Mouse (Mus musculus) heart, embryonic 11.5 days (tissue): ENCODE data around the gene Pkdrej. TPM values are rescaled to one million over a fixed set of nuclear protein-coding genes. Genes with fewer than 3 reads are reported as not detected.

Experiments
- ATAC-seq: fragments of 200-750 bp; cut with Nextera tagmentation; replicated peaks from 2 replicates; pipeline ENCODE4 v1.8.0; 2017; ENCODE audit warnings: moderate library complexity; ENCODE audit not compliant: insufficient number of reproducible peaks, low FRiP score, low TSS enrichment
- H3K27ac ChIP-seq: fragments of 300-500 bp; sonication (generic); 2 replicates; pipeline ENCODE4 v1.5.1; 2014; ENCODE audit warnings: mild to moderate bottlenecking, low read depth, low read length
- H3K27me3 ChIP-seq: fragments of 300-500 bp; sonication (generic); 2 replicates; pipeline ENCODE4 v1.6.1; 2014; ENCODE audit warnings: mild to moderate bottlenecking, low read length, mixed read lengths; ENCODE audit not compliant: control insufficient read depth, insufficient read depth
- H3K36me3 ChIP-seq: fragments of 300-500 bp; sonication (generic); 2 replicates; pipeline ENCODE4 v1.6.1; 2014; ENCODE audit warnings: mild to moderate bottlenecking, low read length, moderate library complexity, mixed read lengths; ENCODE audit not compliant: control insufficient read depth, insufficient read depth
- H3K4me1 ChIP-seq: fragments of 300-500 bp; sonication (generic); 2 replicates; pipeline ENCODE4 v1.6.1; 2014; ENCODE audit warnings: low read length; ENCODE audit not compliant: control insufficient read depth, insufficient read depth
- H3K4me2 ChIP-seq: fragments of 300-500 bp; sonication (generic); 2 replicates; pipeline ENCODE4 v1.6.1; 2014; ENCODE audit warnings: mild to moderate bottlenecking, moderate library complexity
- H3K4me3 ChIP-seq: fragments of 300-500 bp; sonication (generic); 2 replicates; pipeline ENCODE4 v1.5.1; 2014; ENCODE audit warnings: low read depth, low read length
- H3K9ac ChIP-seq: fragments of 300-500 bp; sonication (generic); 2 replicates; pipeline ENCODE4 v1.6.1; 2014; ENCODE audit warnings: mild to moderate bottlenecking, low read depth, low read length, moderate library complexity
- H3K9me3 ChIP-seq: fragments of 300-500 bp; sonication (generic); replicated peaks from 2 replicates; pipeline ENCODE4 v1.6.1; 2016; ENCODE audit warnings: low read length; ENCODE audit not compliant: control insufficient read depth
- WGBS: fragments of 180-500 bp; shearing (Covaris S2); extraction: QIAGEN DNeasy Blood & Tissue Kit; methylation state at CpG from one replicate; pipeline ENCODE4 v1.1.7; 2014; ENCODE audit not compliant: insufficient replicate concordance; 5-methylcytosine and 5-hydroxymethylcytosine counted together
- polyA plus RNA-seq: library from polyadenylated mRNA; unstranded; fragments of >200 nt; fragmentation: Nextera tagmentation; extraction: Ambion mirVana; gene quantifications from 2 replicates; pipeline ENCODE4 v1.2.1, GENCODE M21; 2014

The Pkdrej gene
- polyA plus RNA-seq, 1 experiment from 2014 or later = 0.14 TPM

- Histone ChIP-seq H3K27me3 (no peaks in the 10 kb centered on the region), H3K4me2 (no peak overlapping the region), H3K4me1 (peaks cover 6% of the 10 kb centered on the region), H3K4me3 (no peak overlapping the region), H3K9ac (no peak overlapping the region), H3K27ac (no peak overlapping the region), H3K36me3 (no peaks in the 10 kb centered on the region; the same call in 1 of the 2 replicates), H3K9me3 (no peaks in the 10 kb centered on the region)
- WGBS = 56% methylated on average over 4 of the region's 4 CpGs
- no peak for ATAC-seq
These were observed 14.6 kb downstream of the Pkdrej start for GRCm38 (mm10) chr15:85806886-85807285.

- no peaks in the 10 kb centered on the region for H3K9me3 ChIP-seq
- ATAC-seq = no peak
- H3K27me3 ChIP-seq = no peaks in the 10 kb centered on the region
- H3K9ac ChIP-seq = no peak overlapping the region
- H3K4me2 ChIP-seq = no peak overlapping the region
- H3K27ac ChIP-seq = no peak overlapping the region
- no peaks in the 10 kb centered on the region for H3K36me3 ChIP-seq
- H3K4me1 ChIP-seq = no peaks in the 10 kb centered on the region
- 72% methylated on average over 2 of the region's 2 CpGs for WGBS
- H3K4me3 ChIP-seq = no peak overlapping the region
These were observed 18.6 kb downstream of the Pkdrej start for GRCm38 (mm10) chr15:85802931-85803330.

- ATAC-seq = no peak
- 80% methylated on average over 8 of the region's 8 CpGs for whole genome bisulfite sequencing
- no peak overlapping the region for H3K27ac ChIP-seq
These were observed 22.9 kb downstream of the Pkdrej start for GRCm38 (mm10) chr15:85798676-85799075.

GRCm38 (mm10) chr15:85795516-85795915 is 26.0 kb downstream of the Pkdrej start:
- no peak for ATAC-seq
- Histone ChIP-seq H3K4me3 (no peak overlapping the region), H3K9me3 (no peaks in the 10 kb centered on the region), H3K4me1 (no peaks in the 10 kb centered on the region), H3K27ac (no peak overlapping the region), H3K4me2 (no peak overlapping the region), H3K36me3 (no peaks in the 10 kb centered on the region), H3K27me3 (no peaks in the 10 kb centered on the region; the same call in 1 of the 2 replicates), H3K9ac (no peak overlapping the region)
- WGBS = 65% methylated on average over 6 of the region's 6 CpGs

More at GRCm38 (mm10) chr15:85798676-85799075, 22.9 kb downstream of the Pkdrej start:
- Histone ChIP-seq H3K4me2 (no peak overlapping the region), H3K36me3 (no peaks in the 10 kb centered on the region), H3K9ac (no peak overlapping the region), H3K9me3 (no peaks in the 10 kb centered on the region), H3K4me1 (no peaks in the 10 kb centered on the region), H3K4me3 (no peak overlapping the region), H3K27me3 (no peaks in the 10 kb centered on the region)

GRCm38 (mm10) chr15:85792819-85793218 is 28.7 kb downstream of the Pkdrej start:
- H3K4me1 ChIP-seq = peaks cover 3% of the 10 kb centered on the region; the same call in 1 of the 2 replicates
- H3K4me3 ChIP-seq = no peak overlapping the region
- H3K9ac ChIP-seq = no peak overlapping the region
- no peak overlapping the region for H3K27ac ChIP-seq
- no peak overlapping the region for H3K4me2 ChIP-seq
- no peaks in the 10 kb centered on the region; the same call in 1 of the 2 replicates for H3K27me3 ChIP-seq
- 65% methylated on average over 1 of the region's 1 CpGs for WGBS
- H3K9me3 ChIP-seq = no peaks in the 10 kb centered on the region
- no peaks in the 10 kb centered on the region for H3K36me3 ChIP-seq
- no peak for ATAC-seq

GRCm38 (mm10) chr15:85791449-85791848 is 30.1 kb downstream of the Pkdrej start:
- H3K4me1 ChIP-seq = peaks cover 3% of the 10 kb centered on the region; the same call in 1 of the 2 replicates
- H3K27ac ChIP-seq = no peak overlapping the region
- H3K9ac ChIP-seq = no peak overlapping the region
- no peaks in the 10 kb centered on the region; the same call in 1 of the 2 replicates for H3K27me3 ChIP-seq
- WGBS = 82% methylated on average over 4 of the region's 4 CpGs
- no peak overlapping the region for H3K4me2 ChIP-seq
- no peaks in the 10 kb centered on the region for H3K36me3 ChIP-seq
- no peak for ATAC-seq
- no peak overlapping the region for H3K4me3 ChIP-seq
- H3K9me3 ChIP-seq = no peaks in the 10 kb centered on the region

GRCm38 (mm10) chr15:85788633-85789032 is 32.9 kb downstream of the Pkdrej start:
- 75% methylated on average over 16 of the region's 16 CpGs for WGBS
- Histone ChIP-seq H3K4me2 (no peak overlapping the region), H3K36me3 (no peaks in the 10 kb centered on the region), H3K9me3 (no peaks in the 10 kb centered on the region), H3K4me1 (peaks cover 3% of the 10 kb centered on the region; the same call in 1 of the 2 replicates), H3K27me3 (no peaks in the 10 kb centered on the region; the same call in 1 of the 2 replicates), H3K27ac (no peak overlapping the region), H3K4me3 (no peak overlapping the region), H3K9ac (0 out of 2 replicates have a peak overlapping the region, but pooled peaks have one; percentile 6)
- no peak for ATAC-seq

GRCm38 (mm10) chr15:85788051-85788450 is 33.5 kb downstream of the Pkdrej start:
- peaks cover 3% of the 10 kb centered on the region; the same call in 1 of the 2 replicates for H3K4me1 ChIP-seq
- H3K27me3 ChIP-seq = no peaks in the 10 kb centered on the region; the same call in 1 of the 2 replicates
- no peak overlapping the region for H3K27ac ChIP-seq
- H3K36me3 ChIP-seq = no peaks in the 10 kb centered on the region
- H3K4me2 ChIP-seq = no peak overlapping the region
- H3K9ac ChIP-seq = no peak overlapping the region
- ATAC-seq = no peak
- H3K4me3 ChIP-seq = no peak overlapping the region
- no peaks in the 10 kb centered on the region for H3K9me3 ChIP-seq
- WGBS = 92% methylated on average over 4 of the region's 4 CpGs

- 88% methylated on average over 6 of the region's 6 CpGs for WGBS
- H3K4me2 ChIP-seq = no peak overlapping the region
- no peaks in the 10 kb centered on the region for H3K36me3 ChIP-seq
- H3K4me3 ChIP-seq = no peak overlapping the region
- no peaks in the 10 kb centered on the region; the same call in 1 of the 2 replicates for H3K27me3 ChIP-seq
- ATAC-seq = no peak
- H3K9me3 ChIP-seq = no peaks in the 10 kb centered on the region
- peaks cover 3% of the 10 kb centered on the region; the same call in 1 of the 2 replicates for H3K4me1 ChIP-seq
- H3K9ac ChIP-seq = no peak overlapping the region
- no peak overlapping the region for H3K27ac ChIP-seq
These were observed 34.1 kb downstream of the Pkdrej start for GRCm38 (mm10) chr15:85787482-85787881.
